Mouse (Mus musculus) G1E (cell line): ENCODE data around the gene Cuta.

Experiments
- CTCF ChIP-seq: IDR thresholded peaks from 2 replicates; pipeline ENCODE4 v1.5.1; 2012; ENCODE audit warnings: low read depth, low read length, inconsistent platforms, mixed read lengths
- GATA1 ChIP-seq: IDR thresholded peaks from 2 replicates; pipeline ENCODE4 v1.6.1; 2012; ENCODE audit warnings: borderline replicate concordance, low read length, inconsistent platforms, mixed read lengths
- TAL1 ChIP-seq: conservative IDR thresholded peaks from 2 replicates; pipeline ENCODE4 v1.6.1; 2012; ENCODE audit warnings: low read depth, low read length, inconsistent platforms, mixed read lengths

DNA sequence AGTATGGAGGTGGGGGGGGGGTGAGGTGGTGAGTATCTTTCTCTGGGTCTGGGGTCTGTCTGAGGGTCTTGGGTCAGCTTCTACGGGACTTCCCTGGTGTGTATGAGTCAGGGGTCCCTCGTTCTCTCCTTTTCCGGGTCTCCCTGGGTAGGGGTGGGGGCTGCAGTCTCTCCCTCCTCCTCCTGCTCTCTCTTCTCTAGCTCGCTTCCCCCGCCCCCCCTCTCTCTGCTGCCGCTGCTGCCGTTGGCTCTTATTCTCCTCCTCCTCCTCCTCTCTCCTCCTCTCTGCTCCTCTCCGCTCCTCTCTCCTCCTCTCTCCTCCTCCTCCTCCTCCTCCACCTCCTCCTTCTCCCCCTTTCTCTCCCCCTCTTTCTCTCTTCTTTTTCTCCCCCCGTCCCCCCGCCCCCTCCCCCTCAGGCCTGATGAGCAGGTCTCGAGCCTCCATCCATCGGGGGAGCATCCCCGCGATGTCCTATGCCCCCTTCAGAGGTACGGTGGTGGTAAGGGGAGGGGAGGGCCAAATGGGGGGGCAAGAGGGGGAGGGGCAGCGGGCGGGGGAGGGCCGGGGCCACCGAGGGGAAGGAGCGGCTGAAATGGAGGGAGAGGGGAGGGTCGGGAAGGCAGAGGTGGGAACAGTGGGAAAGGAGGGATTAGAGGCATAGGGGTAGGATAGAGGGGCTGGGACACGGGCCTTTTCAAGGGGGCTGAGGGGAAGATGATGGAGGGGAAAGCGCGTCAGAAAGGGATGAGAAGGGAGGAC lies 1.8 kb upstream of the Cuta start, which contains the start of gene Syngap1:
- TF ChIP-seq CTCF (no peak), TAL1 (no peak), GATA1 (no peak)
